Mouse (Mus musculus) retina, postnatal 1 day (tissue): ENCODE data around the gene Htt.
A peak's percentile ranks its signal among the peaks of the same experiment; 100 is the strongest.

Source experiments
- DNase-seq: peaks from one replicate; pipeline ENCODE4 v3.0.0-alpha.2; 2012

Htt gene

DNA sequence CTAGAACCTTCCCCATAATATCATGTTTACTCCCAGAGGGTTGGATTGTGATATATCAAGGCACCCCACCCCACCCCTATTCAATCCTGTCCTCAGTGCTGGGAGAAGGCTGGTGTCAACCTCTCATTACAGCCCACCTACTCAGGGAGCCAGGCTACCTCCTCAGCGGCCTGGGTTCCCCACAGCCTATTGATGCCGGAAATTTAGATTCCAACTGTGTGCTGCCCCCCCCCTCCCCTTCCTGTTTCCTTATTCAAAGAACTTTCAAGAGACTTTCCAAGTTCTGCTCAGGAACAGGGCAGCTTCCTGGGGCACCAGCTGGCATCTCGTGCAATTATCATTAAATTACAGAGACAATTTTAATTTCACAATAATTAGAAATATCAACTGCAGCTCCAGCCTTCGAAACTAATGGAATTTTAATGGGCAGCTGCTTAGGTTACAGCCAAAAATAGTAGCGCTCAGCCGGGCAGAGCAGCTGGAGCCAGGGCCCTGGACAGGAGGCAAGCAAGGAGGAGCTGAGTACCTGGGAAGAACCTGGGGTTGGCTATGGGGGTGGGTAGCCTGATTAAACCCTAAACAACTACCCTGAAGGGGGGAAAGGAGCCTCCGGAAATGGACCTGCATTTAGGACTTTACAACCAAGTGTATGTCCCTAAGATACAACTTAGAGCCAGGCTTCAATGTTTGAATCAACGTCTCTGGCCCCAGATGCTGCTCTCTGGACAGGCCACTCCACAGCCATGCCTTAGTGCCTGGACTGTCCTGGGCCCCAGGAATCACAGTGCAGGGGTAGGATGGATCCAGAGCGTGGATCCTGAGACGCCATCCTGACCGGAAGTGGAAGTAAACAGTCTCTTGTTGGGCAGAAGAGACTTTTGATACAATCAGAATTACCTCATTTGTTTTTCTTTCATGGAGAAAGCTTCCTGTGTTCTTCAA is 170.2 kb downstream of the Htt start:
- DNase-seq, result peak; percentile 23

DNA sequence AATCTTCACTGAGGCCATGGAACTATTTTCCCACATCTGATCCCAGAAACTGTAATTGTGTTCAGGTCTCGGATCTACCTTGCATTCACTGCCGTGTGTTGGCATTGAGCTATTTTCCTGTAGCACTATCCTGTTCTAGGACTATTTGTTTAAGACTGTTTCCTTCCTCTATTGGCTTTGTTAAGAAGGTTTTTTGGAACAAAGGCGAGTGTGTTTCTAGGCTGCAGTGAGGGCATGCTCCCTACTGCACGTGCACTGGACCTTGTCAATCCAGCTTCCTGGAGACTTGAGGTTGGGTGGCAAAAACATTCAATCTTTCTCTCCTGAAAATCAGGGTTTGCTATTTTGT is 170.9 kb downstream of the Htt start:
- no peak for DNase-seq

DNA sequence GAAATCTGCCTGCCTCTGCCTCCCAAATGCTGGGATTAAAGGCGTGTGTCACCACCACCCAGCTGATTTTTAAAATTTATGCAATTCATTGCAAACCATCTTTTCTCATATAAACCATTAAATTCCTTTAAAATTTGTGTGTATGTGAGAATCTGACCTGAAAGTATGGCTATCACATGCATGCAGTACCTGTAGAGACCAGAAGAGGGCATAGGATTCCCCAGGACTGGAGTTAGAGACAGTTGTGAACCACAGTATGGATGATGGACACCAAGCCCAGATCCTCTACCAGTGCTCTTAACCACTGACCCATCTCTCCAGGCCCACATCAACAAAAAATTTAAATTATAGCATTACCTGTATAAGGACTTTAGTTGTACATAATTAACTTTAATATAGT is 171.9 kb downstream of the Htt start:
- peak; percentile 40 for DNase-seq

DNA sequence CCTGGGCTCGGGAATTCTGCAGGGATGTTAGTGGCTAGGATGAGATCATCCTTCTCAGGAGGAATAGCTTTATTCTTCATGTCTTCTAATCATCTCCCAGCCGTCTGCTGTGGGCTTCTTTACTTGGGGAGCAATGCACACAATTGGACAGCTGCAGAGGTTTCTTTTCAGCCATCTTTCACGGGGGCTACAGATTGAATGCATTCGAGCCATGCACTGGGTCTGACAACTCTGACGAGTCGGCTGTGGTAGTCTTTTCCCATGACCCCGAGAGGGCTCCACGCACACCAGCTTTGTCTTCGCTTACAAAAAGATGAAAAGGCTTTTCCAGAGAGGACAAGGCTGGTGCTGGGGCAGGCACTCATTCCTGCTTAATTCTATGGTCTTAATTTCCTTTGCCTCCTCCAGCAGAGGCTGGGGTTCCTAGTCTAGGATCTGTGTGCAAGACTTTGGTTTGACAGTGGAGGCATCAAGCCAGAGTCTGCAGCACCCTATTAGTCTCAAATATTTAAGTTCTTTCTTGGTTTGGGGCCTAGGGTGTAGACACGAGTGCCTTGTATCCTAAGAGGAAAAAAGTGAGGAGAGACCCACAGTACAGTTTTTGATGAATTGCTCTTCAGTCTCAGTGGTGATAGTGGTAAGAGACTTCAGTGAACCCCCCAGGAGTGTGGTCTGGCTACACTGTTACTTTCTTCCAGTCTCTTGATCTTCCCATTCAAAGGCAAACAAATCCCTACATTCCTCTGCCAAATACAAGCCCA is 180.3 kb downstream of the Htt start:
- no peak for DNase-seq

- DNase-seq, result no peak
Measured at GRCm38 (mm10) chr5:34943428-34943827, 181.9 kb downstream of the Htt start.

GRCm38 (mm10) chr5:34948861-34949760 is 187.6 kb downstream of the Htt start, which contains the start of gene Rgs12:
Rgs12 (plus strand) TSS chr5:34949445.
- peak; percentile 93 for DNase-seq

GRCm38 (mm10) chr5:34949769-34950211 is 188.2 kb downstream of the Htt start:
- DNase-seq, result no peak

DNA sequence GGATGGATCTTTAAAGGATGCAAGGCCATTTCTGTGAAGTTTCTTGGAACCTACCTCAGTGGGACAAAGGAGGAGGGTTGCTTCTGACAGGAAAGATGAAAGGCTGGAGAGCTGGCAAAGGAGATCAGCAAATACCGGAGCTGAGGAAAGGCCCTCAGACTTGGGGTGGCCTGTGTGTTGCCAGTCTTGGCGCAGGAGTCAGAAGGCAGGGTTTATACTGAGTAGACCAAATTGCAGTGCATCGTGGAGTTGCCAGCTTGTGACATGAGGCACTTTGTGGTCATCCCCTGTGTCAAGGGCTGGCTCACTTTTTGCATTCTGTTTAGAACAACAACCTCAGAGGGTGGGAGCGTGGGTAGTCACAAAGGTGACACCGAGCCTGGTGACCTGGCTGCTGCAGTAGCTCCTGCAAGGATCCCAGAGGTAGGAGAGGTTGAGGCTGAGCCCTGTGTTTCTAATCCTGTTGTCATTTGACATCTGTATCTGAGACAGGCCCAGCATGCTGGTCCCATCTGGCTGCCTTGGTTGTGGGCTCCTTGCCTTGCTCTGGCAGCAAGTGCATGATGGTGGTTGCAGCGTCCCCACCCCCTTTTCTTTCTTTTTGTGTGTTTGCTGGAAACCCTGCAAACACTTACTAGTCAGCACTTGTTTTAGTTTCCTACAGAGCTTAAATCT is 189.1 kb downstream of the Htt start:
- DNase-seq, result no peak

DNA sequence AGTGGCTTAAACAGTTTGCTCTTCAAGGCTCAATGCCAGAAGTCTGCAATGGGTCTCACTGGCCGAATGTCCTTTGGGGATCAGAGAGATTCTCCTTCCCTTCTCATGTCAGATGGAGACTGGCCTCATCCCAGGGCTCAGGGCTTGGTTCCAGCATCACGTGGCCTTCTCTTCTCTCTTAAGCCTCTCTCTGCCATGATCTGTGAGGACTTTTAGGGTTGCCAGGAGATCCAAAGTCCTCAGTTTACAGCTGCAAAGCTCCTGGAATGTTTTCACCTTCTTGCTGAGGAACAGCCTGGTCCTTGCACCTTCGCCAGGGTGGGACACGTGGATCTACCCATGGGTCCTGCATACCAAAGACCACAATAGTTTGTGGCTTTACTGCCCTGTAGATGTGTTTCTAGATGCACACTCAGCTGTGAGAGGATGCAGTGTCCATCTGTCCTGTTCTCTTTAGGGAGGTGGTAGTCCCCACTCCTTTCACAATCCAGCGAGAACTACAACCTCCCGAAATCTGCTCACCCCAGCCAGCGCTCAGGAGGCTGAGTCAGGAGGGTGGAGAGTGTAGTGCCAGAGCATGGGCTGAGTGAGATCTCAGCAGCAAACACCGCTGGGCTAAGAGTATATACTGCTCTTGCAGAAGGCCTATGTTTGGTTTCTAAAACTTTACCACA is 189.8 kb downstream of the Htt start:
- no peak for DNase-seq

DNA sequence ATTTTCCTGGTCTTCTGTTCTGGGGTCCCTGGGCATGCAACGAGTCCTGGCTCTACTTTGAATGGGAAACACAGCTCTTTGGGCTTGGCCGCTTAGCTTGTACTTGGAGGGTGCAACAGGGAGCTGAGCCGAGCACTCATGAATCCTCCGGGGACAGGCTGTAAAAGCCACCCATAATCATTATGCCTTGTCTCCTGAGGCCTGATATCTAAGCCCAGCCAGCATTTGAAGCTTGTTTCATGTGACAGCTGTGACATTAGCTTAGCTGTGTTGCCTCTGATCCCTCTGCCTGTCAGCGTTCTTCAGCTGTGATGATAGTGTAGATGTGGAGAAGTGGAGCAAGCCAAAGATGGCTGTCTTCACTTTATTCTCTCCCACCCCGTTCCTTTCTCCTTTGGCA is 193.0 kb downstream of the Htt start:
- peak; percentile 65 for DNase-seq

DNA sequence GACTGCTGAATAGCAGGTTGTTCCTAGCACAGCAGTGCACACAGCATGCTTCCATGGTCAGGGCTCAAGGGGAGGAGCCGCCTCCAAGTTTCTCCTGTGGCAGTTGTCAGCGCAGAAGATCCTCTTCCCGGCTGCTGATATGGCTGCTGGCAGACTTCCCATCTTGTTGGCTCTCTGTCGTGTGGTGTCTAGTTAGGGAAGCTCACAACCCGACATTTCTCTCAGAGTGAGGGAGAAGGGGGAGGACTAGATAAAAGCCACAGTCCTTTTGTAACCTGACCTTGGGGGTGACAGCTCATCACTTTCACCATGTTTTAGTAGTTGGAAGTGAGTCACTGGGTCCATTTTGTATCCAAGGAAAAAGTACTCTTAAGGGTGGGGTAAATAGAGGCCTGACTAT is 194.1 kb downstream of the Htt start:
- DNase-seq, result no peak

GRCm38 (mm10) chr5:34956151-34956550 is 194.6 kb downstream of the Htt start:
- no peak for DNase-seq

DNA sequence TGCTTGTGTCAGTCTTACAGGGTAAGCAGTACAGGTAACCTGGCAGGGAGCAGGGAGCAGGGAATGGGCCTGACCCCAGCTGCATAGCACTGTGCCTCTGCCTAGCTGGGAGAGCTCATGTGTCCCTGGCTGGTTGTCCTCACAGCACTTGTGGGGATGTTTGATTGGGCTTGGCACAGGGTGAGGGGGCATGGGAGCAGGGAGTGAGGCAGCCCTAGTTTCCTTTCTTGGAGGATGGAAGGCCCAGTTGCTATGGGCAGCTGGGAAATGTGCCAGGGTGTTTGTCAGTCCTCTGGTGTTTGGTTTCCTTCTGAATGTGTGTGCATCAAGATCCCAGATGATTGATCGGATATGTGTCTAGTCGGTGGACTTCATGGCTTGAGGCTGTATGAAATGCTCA is 195.5 kb downstream of the Htt start:
- DNase-seq, result no peak

DNA sequence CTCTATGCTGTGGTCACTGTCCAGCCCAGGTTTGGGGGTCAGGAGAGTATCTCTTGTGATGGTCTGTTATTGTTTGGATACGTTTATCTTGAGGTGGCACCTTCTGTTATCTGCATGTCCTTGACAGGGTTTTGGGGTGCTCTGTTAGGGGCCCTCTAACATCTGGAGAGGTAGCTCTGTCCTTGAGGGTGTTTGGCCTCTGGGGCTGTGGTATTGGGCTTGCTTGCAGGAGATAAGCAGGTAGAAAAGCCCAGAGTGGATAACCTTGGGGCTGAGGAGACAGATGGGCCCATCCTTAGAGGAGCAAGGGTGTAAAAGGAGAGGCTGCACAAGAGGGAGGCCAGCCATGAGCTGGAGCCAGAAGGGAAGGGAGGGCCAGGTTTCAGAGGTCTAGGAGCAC is 198.5 kb downstream of the Htt start:
- DNase-seq, result no peak
